9 mouse cellular contexts compared by ENCODE assay signal in genomic region chr2:38338990-38339909, GRCm38 (mm10). TPM values are rescaled to one million over a fixed set of nuclear protein-coding genes. Genes with fewer than 3 reads are reported as not detected.
DNase-seq lines count a peak whose midpoint lies in the region; ATAC-seq and TF ChIP-seq lines count a peak whose summit lies in the region.
"Had no signal": no experiment of that assay in that cellular context is flagged by ENCODE, and none has a peak within 500 bp of the region (broad histone marks: within the 10 kb centered on the region; RNA-seq: fewer than 3 reads in every experiment).

Gene Lhx2 (plus strand): TSS chr2:38339281.

- H3K27me3 ChIP-seq in heart, embryonic 11.5 days (ENCODE audit: control insufficient read depth, insufficient read depth, low read length) = peaks cover 97% of the 10 kb centered on the region
- H3K27me3 ChIP-seq in embryonic facial prominence, embryonic 14.5 days (replicated peaks; ENCODE audit: control insufficient read depth, insufficient read depth, low read length) = peaks cover 97% of the 10 kb centered on the region
- H3K27me3 ChIP-seq in intestine, embryonic 15.5 days (replicated peaks) = peaks cover 86% of the 10 kb centered on the region

- H3K9me3 ChIP-seq in heart, embryonic 11.5 days (replicated peaks; ENCODE audit: control insufficient read depth, low read length) = no peaks in the 10 kb centered on the region
- H3K9me3 ChIP-seq in ES-E14 (ENCODE audit: control insufficient read depth, insufficient read depth, low read depth, low read length) = no peaks in the 10 kb centered on the region
- no peaks in the 10 kb centered on the region for H3K9me3 ChIP-seq in embryonic facial prominence, embryonic 14.5 days (ENCODE audit: control insufficient read depth, low read length)
- no peaks in the 10 kb centered on the region for H3K9me3 ChIP-seq in intestine, embryonic 15.5 days

- in situ Hi-C loops in ES-E14 (cut with MboI; ENCODE audit: low sequenced_read_pairs in 2 of 2, unreplicated experiment in 2 of 2) = no loop called here

- H3K4me1 ChIP-seq in heart, embryonic 11.5 days (ENCODE audit: control insufficient read depth, insufficient read depth, low read length) = peaks cover 9% of the 10 kb centered on the region
- peaks cover 0 to 4% of the 10 kb centered on the region in 2 experiments; a peak in 1 of 4 replicates for H3K4me1 ChIP-seq in ES-E14 (ENCODE audit: control insufficient read depth in 2 of 2, insufficient read depth in 2 of 2, low read length in 2 of 2, poor library complexity in 1 of 2)
- peaks cover 6% of the 10 kb centered on the region; the same call in 1 of the 2 replicates for H3K4me1 ChIP-seq in embryonic facial prominence, embryonic 14.5 days (ENCODE audit: control insufficient read depth, insufficient read depth, low read length)
- H3K4me1 ChIP-seq in intestine, embryonic 15.5 days (replicated peaks) = peaks cover 8% of the 10 kb centered on the region

- peak; percentile 35; the same call in 1 of the 2 replicates for ATAC-seq in heart, embryonic 11.5 days (replicated peaks; ENCODE audit: insufficient number of reproducible peaks, low FRiP score, low TSS enrichment)
- ATAC-seq in embryonic facial prominence, embryonic 14.5 days (ENCODE audit: low read depth) = peak; percentile 71
- ATAC-seq in intestine, embryonic 15.5 days = peak; percentile 59
- 0 out of 2 replicates have a peak, but pooled peaks have one; percentile 5 for ATAC-seq in megakaryocyte progenitor cell, adult 5-6 weeks (replicated peaks; ENCODE audit: poor library complexity)
- no peak for ATAC-seq in inflammation-experienced regulatory T-cells, adult 6 months

- H3K4me2 ChIP-seq in heart, embryonic 11.5 days = peak within 1 kb of the TSS; percentile 85
- peak within 1 kb of the TSS; percentile 86 for H3K4me2 ChIP-seq in embryonic facial prominence, embryonic 14.5 days (ENCODE audit: low read depth, low read length)
- H3K4me2 ChIP-seq in intestine, embryonic 15.5 days (replicated peaks) = peak within 1 kb of the TSS; percentile 89

- no peak within 1 kb of the TSS for H3K27ac ChIP-seq in heart, embryonic 11.5 days (ENCODE audit: low read depth, low read length)
- H3K27ac ChIP-seq in ES-E14 (ENCODE audit: insufficient read depth, low read depth, low read length, poor library complexity, severe bottlenecking) = no peak within 1 kb of the TSS
- H3K27ac ChIP-seq in embryonic facial prominence, embryonic 14.5 days (replicated peaks; ENCODE audit: low read depth, low read length) = no peak within 1 kb of the TSS; the same call in 1 of the 2 replicates
- H3K27ac ChIP-seq in intestine, embryonic 15.5 days = no peak within 1 kb of the TSS

- peak within 1 kb of the TSS; percentile 52 for H3K4me3 ChIP-seq in heart, embryonic 11.5 days (ENCODE audit: low read depth, low read length)
- H3K4me3 ChIP-seq in ES-E14 (ENCODE audit: insufficient read depth in 1 of 2, low read depth in 1 of 2, low read length in 2 of 2, poor library complexity in 1 of 2, severe bottlenecking in 1 of 2) = peak within 1 kb of the TSS in 1 of 2 experiments; percentile 63; a peak in 2 of 4 replicates
- peak within 1 kb of the TSS; percentile 45 for H3K4me3 ChIP-seq in embryonic facial prominence, embryonic 14.5 days (ENCODE audit: low read depth, low read length)
- H3K4me3 ChIP-seq in intestine, embryonic 15.5 days (replicated peaks) = peak within 1 kb of the TSS; percentile 40

- WGBS in heart, embryonic 11.5 days (ENCODE audit: insufficient replicate concordance) = 1% methylated on average over 60 of the region's 92 CpGs
- WGBS in embryonic facial prominence, embryonic 14.5 days = under 1% methylated on average over 24 of the region's 92 CpGs
- 1% methylated on average over 70 of the region's 92 CpGs for WGBS in intestine, embryonic 15.5 days

- H3K9ac ChIP-seq in heart, embryonic 11.5 days (ENCODE audit: low read depth, low read length) = 0 out of 2 replicates have a peak within 1 kb of the TSS, but pooled peaks have one; percentile 23
- peak within 1 kb of the TSS; percentile 49; the same call in 1 of the 2 replicates for H3K9ac ChIP-seq in ES-E14 (ENCODE audit: insufficient read depth, low read depth, low read length, poor library complexity, severe bottlenecking)
- H3K9ac ChIP-seq in embryonic facial prominence, embryonic 14.5 days (ENCODE audit: low read depth, low read length) = peak within 1 kb of the TSS; percentile 60
- H3K9ac ChIP-seq in intestine, embryonic 15.5 days = 0 out of 2 replicates have a peak within 1 kb of the TSS, but pooled peaks have one; percentile 8

- DNase-seq in heart, postnatal 4 days = no peak
- DNase-seq in ES-E14 (ENCODE audit: low read depth, low spot score) = no peak
- no peak for DNase-seq in embryonic facial prominence, embryonic 14.5 days (ENCODE audit: low spot score)
- no peak for DNase-seq in urinary bladder, postnatal 10 days (ENCODE audit: low spot score)

- no peaks in the 10 kb centered on the region for H3K36me3 ChIP-seq in heart, embryonic 11.5 days (ENCODE audit: control insufficient read depth, insufficient read depth, low read length)
- no peaks in the 10 kb centered on the region for H3K36me3 ChIP-seq in ES-E14 (ENCODE audit: control insufficient read depth, insufficient read depth, low read length, poor library complexity, severe bottlenecking)
- no peaks in the 10 kb centered on the region for H3K36me3 ChIP-seq in embryonic facial prominence, embryonic 14.5 days (ENCODE audit: control insufficient read depth, insufficient read depth, low read length)
- no peaks in the 10 kb centered on the region for H3K36me3 ChIP-seq in intestine, embryonic 15.5 days

TF ChIP-seq in ES-E14, 5 proteins besides CTCF, POLR2A, EP300 and RAD21:
- TF ChIP-seq CHD2 (IDR thresholded peaks at IDR 0.05; ENCODE audit: low read depth, low read length) (no peak), ZNF384 (IDR thresholded peaks at IDR 0.05; ENCODE audit: low read depth, low read length) (no peak), HCFC1 (IDR thresholded peaks at IDR 0.05; ENCODE audit: borderline replicate concordance, insufficient read depth, low read length) (no peak), MAFK (IDR thresholded peaks at IDR 0.05; ENCODE audit: insufficient read depth, low read depth, low read length) (no peak), ZC3H11A (IDR thresholded peaks at IDR 0.05; ENCODE audit: borderline replicate concordance, low read depth, low read length) (no peak)

RNA-seq across cellular contexts. Expression of gene Lhx2, which starts in this region (rescaled TPM):
- 0.49 and 0.68 TPM in 2 replicates for polyA plus RNA-seq in heart, embryonic 11.5 days (2014; fragmentation: Nextera tagmentation; extraction: Ambion mirVana)
- 1 to 10 TPM in 1 of 2 experiments, under 1 TPM in 1; 0.29 to 1.2 TPM for total RNA-seq in heart, postnatal 4 days (2021)
- total RNA-seq in ES-E14 (2012; rRNA removed) = 0.32 and 0.36 TPM in 2 replicates
- polyA plus RNA-seq in embryonic facial prominence, embryonic 14.5 days (2014; fragmentation: Nextera tagmentation; extraction: Ambion mirVana) = 10.4 and 11.2 TPM in 2 replicates
- polyA plus RNA-seq in intestine, embryonic 15.5 days (2015; fragmentation: Nextera tagmentation; extraction: Ambion mirVana) = 0.09 and 0.44 TPM in 2 replicates
- not detected in 2 replicates for total RNA-seq in megakaryocyte progenitor cell, adult 5-6 weeks (2015)
- total RNA-seq in megakaryocyte progenitor cell, adult 5-6 weeks (2017) = not detected in 2 replicates
- under 1 TPM in 1 of 3 experiments, not detected in 2; 0.13 TPM for polyA plus RNA-seq in inflammation-experienced regulatory T-cells, adult 6 months (2017; shearing (Covaris generic))
- total RNA-seq: adrenal gland, adult 18-20 months had no signal

Comparison
In these comparisons a context has a peak if more than half of its experiments do, and no peak if none do; other contexts are left out.
1. Peak in ATAC-seq, H3K4me3 ChIP-seq, H3K9ac ChIP-seq and H3K4me2 ChIP-seq in heart, embryonic 11.5 days; RNA of the gene not detected or under 1 TPM.
2. Peak in ATAC-seq, H3K4me3 ChIP-seq, H3K9ac ChIP-seq and H3K4me2 ChIP-seq in intestine, embryonic 15.5 days; RNA of the gene not detected or under 1 TPM.
3. Peak in ATAC-seq in megakaryocyte progenitor cell, adult 5-6 weeks; RNA of the gene not detected or under 1 TPM.
4. H3K9ac ChIP-seq: peak in every context shown above with its lines; median percentile 60 in embryonic facial prominence, embryonic 14.5 days; 49 in ES-E14; 23 in heart, embryonic 11.5 days; 8 in intestine, embryonic 15.5 days.